Mouse (Mus musculus) lung, adult 2 months (tissue): ENCODE results near the gene Psmb2. TPM values are rescaled to one million over a fixed set of nuclear protein-coding genes. Genes with fewer than 3 reads are reported as not detected.

ENCODE experiments used
- DNase-seq: peaks from one replicate; pipeline ENCODE4 v3.0.0; 2022
- H3K4me1 ChIP-seq: fragments of 200-500 bp; 2 replicates; pipeline ENCODE4 v1.6.1; 2011; ENCODE audit warnings: low read length; ENCODE audit not compliant: control insufficient read depth, insufficient read depth
- H3K4me3 ChIP-seq: fragments of 200-500 bp; replicated peaks from 2 replicates; pipeline ENCODE3; 2011; ENCODE audit warnings: low read depth, mild to moderate bottlenecking, control low read depth, low read length; ENCODE audit errors: extremely low read depth
- CTCF ChIP-seq: fragments of 200-500 bp; IDR thresholded peaks from 2 replicates; pipeline ENCODE4 v1.5.1; 2011; ENCODE audit warnings: mild to moderate bottlenecking, low read length, control low read depth; ENCODE audit not compliant: insufficient read depth
- POLR2A ChIP-seq: fragments of 200-500 bp; IDR thresholded peaks from 2 replicates; pipeline ENCODE4 v1.6.1; 2011; ENCODE audit warnings: low read depth, mild to moderate bottlenecking, control low read depth, low read length, borderline replicate concordance; ENCODE audit errors: extremely low read depth
- WGBS: fragments of 180-500 bp; shearing (Covaris S2); methylation state at CpG from one replicate; pipeline ENCODE4 v1.1.7; 2018; 5-methylcytosine and 5-hydroxymethylcytosine counted together
- polyA plus RNA-seq: library from polyadenylated mRNA; depleted of rRNA; stranded (reverse); fragments of >200 nt; gene quantifications from 2 replicates; pipeline ENCODE4 v1.2.3, GENCODE M21; 2012

Gene Psmb2
- polyA plus RNA-seq, 1 experiment = 146 TPM

DNA sequence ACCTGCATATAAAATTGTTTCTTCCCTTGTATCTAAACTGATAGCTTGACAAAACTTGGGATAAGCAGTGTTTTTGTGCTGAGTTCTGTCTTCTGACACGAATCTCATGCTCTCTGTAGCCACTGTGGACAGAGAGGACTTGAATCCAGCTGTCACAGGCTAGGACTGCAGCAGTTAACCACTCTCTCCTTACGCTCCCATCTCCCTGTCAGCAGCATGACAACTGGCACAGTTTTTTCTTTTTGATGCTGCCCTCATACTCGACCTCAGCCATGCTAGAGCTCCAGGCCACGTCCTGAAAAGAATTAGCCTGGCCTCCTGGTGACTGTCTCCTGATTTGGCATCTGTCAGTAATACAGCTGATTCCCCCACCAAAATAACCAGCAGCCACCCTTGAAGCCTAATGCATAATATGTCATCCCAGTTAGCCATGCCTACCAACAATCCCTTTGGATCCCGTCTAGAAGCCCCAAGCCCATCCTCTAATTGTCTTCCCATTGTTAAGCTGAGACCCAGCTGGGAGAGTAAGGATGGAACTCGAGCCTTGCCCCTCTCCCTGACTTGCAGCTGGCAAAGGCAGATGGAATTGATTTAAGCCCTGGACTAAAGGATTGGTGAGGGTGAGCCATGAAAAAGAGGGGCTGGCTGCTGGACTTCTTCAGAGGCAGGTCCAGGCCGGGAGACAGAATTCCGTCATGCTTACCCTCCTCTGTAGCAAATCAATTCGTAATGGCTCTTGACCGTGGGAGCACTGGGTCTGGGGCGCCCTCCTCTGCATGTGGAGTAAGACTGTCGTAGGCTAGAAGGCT lies 29.4 kb downstream of the Psmb2 start:
- 87% methylated on average over 12 of the region's 12 CpGs for WGBS
- TF ChIP-seq CTCF (no peak), POLR2A (no peak)
- H3K4me1 ChIP-seq = no peaks in the 10 kb centered on the region
- no peak for DNase-seq
- no peak overlapping the region for H3K4me3 ChIP-seq

DNA sequence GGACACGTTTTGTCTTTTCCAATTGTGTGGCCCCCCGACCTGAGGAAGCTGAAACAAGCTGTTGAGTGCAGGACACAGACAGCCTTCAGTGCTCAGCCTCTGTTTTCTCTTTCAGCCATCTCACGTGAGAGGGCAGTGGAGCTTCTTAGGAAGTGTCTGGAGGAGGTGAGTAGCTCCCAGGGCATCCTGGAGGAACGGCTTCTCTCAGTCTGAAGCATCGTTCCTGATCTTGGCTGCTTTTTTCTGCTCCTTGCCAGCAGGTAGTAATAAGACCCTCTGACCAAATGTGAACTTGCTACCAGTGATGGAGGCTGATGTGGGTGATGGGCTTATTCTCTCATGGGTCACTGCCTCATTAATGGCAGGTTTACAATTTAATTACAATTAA lies 30.0 kb downstream of the Psmb2 start:
- H3K4me3 ChIP-seq = no peak overlapping the region
- TF ChIP-seq CTCF = no peak
- no peak for TF ChIP-seq POLR2A
- 92% methylated on average over 5 of the region's 5 CpGs for WGBS
- no peaks in the 10 kb centered on the region for H3K4me1 ChIP-seq
- no peak for DNase-seq

GRCm38 (mm10) chr4:126732111-126732510 lies 54.7 kb downstream of the Psmb2 start:
- TF ChIP-seq POLR2A = no peak
- WGBS = 4% methylated on average over 18 of the region's 18 CpGs
- no peak for DNase-seq
- H3K4me3 ChIP-seq = no peak overlapping the region
- H3K4me1 ChIP-seq = no peaks in the 10 kb centered on the region

GRCm38 (mm10) chr4:126732531-126733380 lies 55.3 kb downstream of the Psmb2 start:
- Histone ChIP-seq H3K4me1 (no peaks in the 10 kb centered on the region), H3K4me3 (no peak overlapping the region)
- no peak for DNase-seq
- 4% methylated on average over 26 of the region's 26 CpGs for WGBS
- TF ChIP-seq POLR2A (no peak), CTCF (no peak)

DNA sequence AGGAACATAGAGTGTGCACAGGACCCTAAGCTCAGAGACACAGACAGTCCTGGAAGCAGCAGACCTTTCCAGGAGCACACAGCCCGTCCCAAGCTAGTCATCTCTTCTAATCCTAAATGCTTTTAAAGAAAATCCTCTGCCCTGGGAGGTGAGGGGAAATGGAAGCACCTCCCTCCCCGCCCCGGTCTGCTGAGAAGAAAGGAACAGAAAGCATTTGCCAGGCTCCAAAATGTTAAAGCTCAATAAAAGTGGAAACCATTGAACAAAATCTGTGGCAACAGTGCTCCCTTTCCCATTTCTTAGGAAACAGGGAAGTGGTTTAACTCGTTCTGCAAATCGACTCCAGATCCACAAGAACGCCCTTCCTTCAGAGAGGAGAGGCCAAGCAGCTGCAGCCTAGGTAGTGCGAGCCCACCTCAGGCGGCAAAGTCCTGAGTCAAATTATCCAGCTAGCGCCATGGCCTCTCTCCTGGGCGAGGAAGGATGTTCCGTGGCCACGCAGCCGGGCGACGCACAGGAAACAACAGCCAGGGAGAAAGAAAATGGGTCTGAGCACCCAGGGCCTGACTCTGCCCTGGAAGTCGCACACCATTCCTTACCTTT lies 56.7 kb downstream of the Psmb2 start:
- 6% methylated on average over 16 of the region's 16 CpGs for WGBS
- no peak for DNase-seq
- Histone ChIP-seq H3K4me3 (no peak overlapping the region), H3K4me1 (no peaks in the 10 kb centered on the region)
- TF ChIP-seq POLR2A (no peak), CTCF (no peak)

GRCm38 (mm10) chr4:126734700-126735381 lies 57.4 kb downstream of the Psmb2 start:
- Histone ChIP-seq H3K4me3 (no peak overlapping the region), H3K4me1 (no peaks in the 10 kb centered on the region)
- 6% methylated on average over 51 of the region's 51 CpGs for WGBS
- DNase-seq = no peak
- no peak for TF ChIP-seq CTCF
- TF ChIP-seq POLR2A = no peak

GRCm38 (mm10) chr4:126735382-126736000 lies 58.1 kb downstream of the Psmb2 start:
- H3K4me1 ChIP-seq = no peaks in the 10 kb centered on the region
- DNase-seq = no peak
- no peak overlapping the region for H3K4me3 ChIP-seq
- no peak for TF ChIP-seq POLR2A
- no peak for TF ChIP-seq CTCF
- WGBS = 3% methylated on average over 57 of the region's 62 CpGs

- no peak for DNase-seq
- Histone ChIP-seq H3K4me1 (no peaks in the 10 kb centered on the region), H3K4me3 (no peak within 1 kb of the TSS)
- 2% methylated on average over 32 of the region's 32 CpGs for WGBS
- TF ChIP-seq POLR2A (no peak), CTCF (no peak)
These were observed 58.6 kb downstream of the Psmb2 start, which contains the start of gene Tfap2e for GRCm38 (mm10) chr4:126736001-126736414. Tfap2e (minus strand) TSS chr4:126736240.

DNA sequence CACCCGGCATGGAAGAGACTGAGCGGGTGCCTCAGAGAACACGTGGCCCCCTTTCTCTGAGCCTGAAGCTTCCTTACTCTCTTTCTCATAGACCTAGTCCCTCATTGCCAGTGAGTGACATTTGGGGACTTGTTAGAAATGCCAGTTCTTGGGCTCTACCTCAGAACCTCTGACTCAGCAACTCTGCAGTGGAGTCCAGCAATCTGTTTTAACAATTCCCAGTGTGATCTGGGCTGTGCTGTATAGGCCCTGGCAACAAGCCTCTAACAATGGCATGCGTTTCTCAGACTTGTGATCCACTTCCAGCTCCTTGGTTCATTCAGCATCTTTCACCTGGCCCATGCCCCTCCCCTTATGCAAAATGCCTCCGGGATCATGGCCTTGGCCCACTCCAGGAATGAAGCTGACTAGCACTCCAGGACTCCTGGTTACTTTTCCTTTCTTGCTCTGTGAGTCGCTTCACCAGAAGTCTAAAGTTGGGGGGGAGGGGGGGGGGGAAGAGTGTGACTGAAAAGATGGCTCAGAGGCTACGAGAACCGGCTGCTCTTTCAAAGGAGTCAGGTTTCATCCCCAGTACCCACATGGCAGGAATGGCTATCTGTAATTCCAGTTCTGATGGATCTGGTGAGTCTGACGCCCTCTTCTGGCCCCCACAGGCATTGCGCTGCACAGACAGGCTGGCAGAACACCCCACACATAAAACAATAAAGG lies 62.7 kb downstream of the Psmb2 start:
- Histone ChIP-seq H3K4me1 (peaks cover 2% of the 10 kb centered on the region; the same call in 1 of the 2 replicates), H3K4me3 (no peak overlapping the region)
- TF ChIP-seq POLR2A = no peak
- no peak for TF ChIP-seq CTCF
- no peak for DNase-seq
- 36% methylated on average over 10 of the region's 10 CpGs for WGBS
